Mouse (Mus musculus): ENCODE measurements around the gene Tom1l2.

Tom1l2 gene

GRCm38 (mm10) chr11:60265271-60265985, 87.3 kb downstream of the Tom1l2 start:
- no peak for DNase-seq (ENCODE audit: low spot score in 2 of 2)

DNA sequence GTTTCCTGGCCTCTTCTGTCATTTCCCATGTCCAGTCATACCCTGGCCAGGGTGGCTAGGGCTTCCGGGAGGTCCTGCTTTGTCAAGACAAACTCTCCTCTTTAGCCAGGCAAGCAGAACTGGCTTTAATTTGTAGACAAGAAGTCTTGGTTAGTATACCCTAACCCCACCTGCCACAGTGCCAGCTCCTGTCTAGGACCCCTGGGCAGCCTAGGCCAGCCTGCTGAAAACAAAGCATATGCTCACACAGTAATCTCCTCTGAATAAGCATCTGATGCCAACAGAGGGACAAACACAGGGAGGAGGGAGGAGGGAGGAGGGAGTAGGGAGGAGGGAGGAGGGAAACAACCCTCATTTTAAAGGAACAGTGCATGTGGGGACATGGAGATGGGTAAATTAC, 88.1 kb downstream of the Tom1l2 start:
- no peak for DNase-seq (ENCODE audit: low spot score in 2 of 2)

DNA sequence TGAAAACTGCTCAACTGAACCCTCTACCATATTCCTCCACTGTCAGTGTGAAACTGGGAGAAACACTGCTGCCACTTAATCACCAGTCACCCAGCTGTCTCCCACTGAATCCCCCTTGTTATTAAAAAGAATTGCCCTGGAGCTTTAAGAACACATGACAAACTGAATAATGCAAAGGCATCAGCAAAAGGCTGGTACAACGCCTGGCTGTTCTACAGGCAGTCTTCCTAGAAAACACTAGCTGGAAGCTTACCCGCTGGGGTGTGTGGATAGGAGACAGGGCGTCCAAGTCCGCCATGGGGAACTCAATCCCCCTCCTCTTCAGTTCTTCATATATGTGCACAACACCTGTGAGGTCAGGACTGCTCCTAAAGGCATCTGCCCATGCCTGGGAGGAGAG, 90.3 kb downstream of the Tom1l2 start:
- no peak for DNase-seq (ENCODE audit: low spot score in 2 of 2)

DNA sequence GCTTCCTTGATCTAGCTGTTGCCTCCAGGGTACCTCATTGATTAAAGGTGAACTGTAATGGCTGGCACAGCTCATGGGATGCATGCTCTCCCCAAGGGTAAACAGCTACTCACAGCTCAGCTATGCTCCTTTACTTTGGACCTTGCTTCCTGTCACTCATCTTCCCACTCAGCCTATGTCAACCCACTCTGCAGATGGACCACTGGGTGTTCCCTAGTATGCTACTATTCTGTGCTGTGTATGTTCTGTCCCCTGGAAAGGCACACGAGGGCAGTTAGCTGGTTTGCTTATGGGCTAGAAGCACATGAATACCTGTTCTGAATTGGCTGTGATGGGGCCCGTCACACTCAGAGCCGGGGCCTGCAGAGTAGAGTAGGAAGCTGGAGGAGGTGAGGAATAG, 92.0 kb downstream of the Tom1l2 start:
- DNase-seq (ENCODE audit: low spot score in 2 of 2) = no peak

DNA sequence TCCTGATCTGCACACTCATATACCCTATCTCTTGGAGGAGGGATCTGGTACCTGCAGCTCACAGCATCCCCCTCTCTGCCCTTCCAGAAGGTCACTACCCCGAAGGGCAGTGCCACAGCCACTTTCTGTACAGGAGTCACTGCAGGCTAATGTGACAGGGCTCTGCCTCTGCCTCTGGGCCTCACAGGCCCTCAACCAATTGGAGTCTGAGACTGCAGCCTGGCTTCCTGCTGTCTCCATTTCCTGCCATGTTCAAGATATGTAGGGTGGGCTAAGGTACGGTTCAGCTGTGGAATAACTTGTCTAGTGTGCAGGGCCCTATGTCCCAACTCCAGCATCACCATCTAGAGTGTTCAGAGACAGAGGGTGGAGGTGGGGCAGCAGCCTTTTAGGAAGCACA, 95.0 kb downstream of the Tom1l2 start:
- DNase-seq (ENCODE audit: low spot score in 2 of 2) = no peak

- DNase-seq (ENCODE audit: low spot score in 2 of 2) = no peak
Measured at GRCm38 (mm10) chr11:60256713-60257112, 96.0 kb downstream of the Tom1l2 start.

- DNase-seq (ENCODE audit: low spot score in 2 of 2) = no peak
Measured at GRCm38 (mm10) chr11:60256176-60256681, 96.5 kb downstream of the Tom1l2 start.

- DNase-seq (ENCODE audit: low spot score in 2 of 2) = no peak
Measured at GRCm38 (mm10) chr11:60255639-60256038, 97.1 kb downstream of the Tom1l2 start.

GRCm38 (mm10) chr11:60255181-60255580, 97.5 kb downstream of the Tom1l2 start:
- DNase-seq (ENCODE audit: low spot score in 2 of 2) = no peak

GRCm38 (mm10) chr11:60254308-60254707, 98.4 kb downstream of the Tom1l2 start:
- DNase-seq (ENCODE audit: low spot score in 2 of 2) = no peak

DNA sequence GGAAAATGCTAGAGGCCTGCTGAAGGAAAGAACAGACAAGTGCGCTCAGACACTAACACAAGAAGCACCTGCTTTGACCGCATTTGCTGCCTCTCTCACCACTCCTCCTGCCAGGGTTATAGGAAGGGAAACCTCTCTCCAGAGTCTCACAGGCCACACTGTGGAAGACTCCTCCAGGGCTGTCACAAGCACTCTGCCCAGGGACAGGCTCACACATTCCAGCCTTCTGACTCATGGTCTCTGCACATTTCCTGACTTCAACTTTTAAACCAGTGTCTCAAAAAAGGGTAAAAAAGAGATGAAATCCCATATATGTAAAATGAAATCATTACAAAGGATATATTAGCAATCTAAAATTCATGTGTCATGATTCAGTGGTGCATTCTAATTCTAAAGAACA, 99.2 kb downstream of the Tom1l2 start:
- no peak for DNase-seq (ENCODE audit: low spot score in 2 of 2)

- DNase-seq (ENCODE audit: low spot score in 2 of 2) = no peak
Measured at GRCm38 (mm10) chr11:60250971-60251643, 101.6 kb downstream of the Tom1l2 start.

DNA sequence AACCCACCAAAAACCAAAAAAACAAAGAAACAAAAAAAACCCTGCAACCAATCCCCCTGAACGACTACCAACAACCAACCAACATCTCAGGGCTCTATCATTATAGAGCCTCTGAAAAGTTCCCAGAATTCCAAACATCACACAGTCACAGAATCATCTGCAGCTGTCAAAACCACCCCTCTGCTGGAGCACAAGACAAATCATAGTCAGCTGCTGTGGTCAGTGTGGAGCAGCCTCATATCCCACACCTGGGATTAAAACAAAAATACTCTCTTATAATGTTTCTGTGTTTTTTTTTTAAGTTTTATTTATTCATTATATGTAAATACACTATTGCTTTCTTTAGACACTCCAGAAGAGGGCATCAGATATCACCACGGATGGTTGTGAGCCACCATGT, 102.8 kb downstream of the Tom1l2 start:
- DNase-seq (ENCODE audit: low spot score in 2 of 2) = no peak

DNA sequence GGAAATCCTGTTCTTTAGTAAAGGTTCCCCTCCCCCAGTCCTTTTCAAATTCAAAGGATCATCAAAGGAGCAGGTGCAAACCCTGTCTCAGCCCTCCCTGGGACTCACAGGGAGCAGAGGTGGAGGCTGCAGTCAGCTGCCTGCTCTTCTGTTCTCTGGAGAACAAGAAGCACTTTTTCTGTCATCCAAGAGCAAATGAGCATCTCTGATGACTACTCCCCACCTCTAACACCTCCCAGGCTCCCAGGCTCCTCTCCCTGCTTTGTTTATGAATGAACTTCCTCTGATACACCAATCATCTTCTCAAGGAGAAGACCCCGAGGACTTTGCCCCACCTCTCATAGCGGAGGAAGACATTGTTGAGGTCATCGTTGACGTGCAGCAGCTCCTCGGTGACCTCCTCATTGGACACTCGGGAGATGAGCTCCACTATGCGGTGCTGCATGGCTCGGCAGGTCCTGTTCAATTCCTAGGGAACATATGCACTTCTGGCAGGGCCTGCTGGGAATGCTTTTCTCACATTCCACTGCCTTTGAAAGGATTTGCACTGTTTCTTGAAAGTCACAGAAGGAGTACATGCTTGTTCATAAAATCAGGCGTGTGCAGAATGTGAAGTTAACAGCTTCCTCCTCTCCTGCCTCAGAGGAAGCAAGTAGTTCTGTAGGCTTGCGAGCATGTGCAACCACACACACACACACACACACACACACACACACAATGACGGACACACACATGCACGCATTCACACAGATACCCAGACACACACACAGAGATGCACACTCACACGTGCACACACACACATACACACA, 103.9 kb downstream of the Tom1l2 start:
- DNase-seq (ENCODE audit: low spot score in 2 of 2) = no peak

GRCm38 (mm10) chr11:60247753-60248550, 104.8 kb downstream of the Tom1l2 start:
- DNase-seq (ENCODE audit: low spot score in 2 of 2) = no peak

- DNase-seq (ENCODE audit: low spot score in 2 of 2) = no peak
Measured at GRCm38 (mm10) chr11:60246077-60246476, 106.6 kb downstream of the Tom1l2 start.

DNA sequence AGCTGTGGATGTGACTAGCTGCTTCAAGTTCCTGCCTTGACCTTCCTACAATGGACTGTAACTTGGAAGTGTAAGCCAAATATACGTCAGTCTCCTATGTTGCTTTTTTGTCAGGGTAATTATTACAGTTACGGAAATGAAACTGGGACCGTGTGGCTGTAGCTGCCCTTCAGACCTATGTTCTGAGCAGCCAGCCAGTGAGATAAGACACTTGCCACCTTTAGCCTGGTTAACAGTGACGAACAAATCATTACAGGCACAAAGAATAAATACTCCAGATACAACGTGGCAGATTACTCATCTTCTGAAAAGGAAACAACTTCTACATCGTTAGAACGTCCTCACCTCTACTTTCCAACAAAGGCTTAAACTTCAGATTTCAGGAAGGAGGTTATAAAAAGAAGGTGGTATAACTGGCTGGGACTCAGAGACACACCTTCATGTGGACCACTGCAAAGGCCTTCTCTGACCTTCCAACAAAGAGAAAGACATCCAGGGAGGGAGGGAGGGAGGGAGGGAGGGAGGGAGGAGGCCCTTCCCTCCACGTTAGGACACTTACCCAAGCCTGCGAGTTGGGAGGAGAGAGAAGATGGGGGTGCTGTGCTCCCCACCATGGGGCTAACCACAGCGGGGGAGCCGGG, 108.1 kb downstream of the Tom1l2 start:
- no peak for DNase-seq (ENCODE audit: low spot score in 2 of 2)

- DNase-seq (ENCODE audit: low spot score in 2 of 2) = no peak
Measured at GRCm38 (mm10) chr11:60240509-60240908, 112.2 kb downstream of the Tom1l2 start.

GRCm38 (mm10) chr11:60235351-60235750, 117.4 kb downstream of the Tom1l2 start:
- no peak for DNase-seq (ENCODE audit: low spot score in 2 of 2)

GRCm38 (mm10) chr11:60233235-60233634, 119.5 kb downstream of the Tom1l2 start:
- no peak for DNase-seq (ENCODE audit: low spot score in 2 of 2)

- no peak for DNase-seq (ENCODE audit: low spot score in 2 of 2)
Measured at GRCm38 (mm10) chr11:60232441-60233058, 120.2 kb downstream of the Tom1l2 start.

Data from urinary bladder, adult 18-20 months (tissue).